Mouse (Mus musculus) thymus, adult 2 months (tissue): Measurements from ENCODE around the gene Abhd5.

ENCODE experiments used
- CTCF ChIP-seq: fragments of 200-500 bp; IDR thresholded peaks from 2 replicates; pipeline ENCODE4 v1.5.1; 2012; ENCODE audit warnings: mild to moderate bottlenecking, control low read depth, low read length, moderate library complexity, borderline replicate concordance; ENCODE audit not compliant: control insufficient read depth, poor library complexity, insufficient read depth; ENCODE audit errors: extremely low read depth
- POLR2A ChIP-seq: fragments of 200-500 bp; IDR thresholded peaks from 2 replicates; pipeline ENCODE4 v1.6.1; 2012; ENCODE audit warnings: mild to moderate bottlenecking, low read length, control low read depth, moderate library complexity; ENCODE audit not compliant: control insufficient read depth, poor library complexity, insufficient read depth; ENCODE audit errors: extremely low read depth

DNA sequence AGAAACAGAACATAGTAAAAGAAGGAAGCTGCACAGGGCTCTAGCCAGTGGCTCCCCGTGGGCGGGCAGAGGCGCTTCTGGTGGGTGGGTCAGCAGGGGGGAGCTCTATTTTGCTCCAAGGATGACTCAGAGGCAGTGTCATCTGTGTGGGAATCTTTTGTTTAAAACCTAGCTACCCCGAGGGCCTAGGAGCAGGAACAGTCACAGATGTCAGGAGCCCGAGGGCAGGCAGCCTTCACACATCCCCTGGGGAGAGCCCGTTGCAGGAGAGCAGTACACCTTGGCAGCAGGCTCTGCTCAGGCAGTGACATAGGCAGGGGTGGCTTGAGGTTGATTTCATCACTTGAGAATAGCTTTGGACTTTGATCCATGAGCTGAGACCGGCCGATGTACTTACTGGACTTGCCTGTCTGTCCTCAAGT, 13.9 kb upstream of the Abhd5 start:
- TF ChIP-seq CTCF (no peak), POLR2A (no peak)
